Mouse (Mus musculus) neural tube, embryonic 14.5 days (tissue): Measurements from ENCODE around the gene Cep41. TPM values are rescaled to one million over a fixed set of nuclear protein-coding genes. Genes with fewer than 3 reads are reported as not detected.

Source experiments
- ATAC-seq: fragments of 200-750 bp; cut with Nextera tagmentation; 2 replicates; pipeline ENCODE4 v1.8.0; 2017; ENCODE audit warnings: low read depth, mild to moderate bottlenecking, moderate TSS enrichment, moderate library complexity
- H3K27ac ChIP-seq: fragments of 300-500 bp; sonication (generic); 2 replicates; pipeline ENCODE4 v1.5.1; 2014; ENCODE audit warnings: low read depth, mild to moderate bottlenecking, control low read depth, low read length, moderate library complexity, mixed read lengths
- H3K27me3 ChIP-seq: fragments of 300-500 bp; sonication (generic); 2 replicates; pipeline ENCODE4 v1.6.1; 2014; ENCODE audit warnings: low read length; ENCODE audit not compliant: control insufficient read depth, insufficient read depth
- H3K36me3 ChIP-seq: fragments of 300-500 bp; sonication (generic); 2 replicates; pipeline ENCODE4 v1.6.1; 2014; ENCODE audit warnings: low read length, mixed read lengths; ENCODE audit not compliant: control insufficient read depth, insufficient read depth
- H3K4me1 ChIP-seq: fragments of 300-500 bp; sonication (generic); 2 replicates; pipeline ENCODE4 v1.6.1; 2014; ENCODE audit warnings: low read length; ENCODE audit not compliant: control insufficient read depth, insufficient read depth
- H3K4me2 ChIP-seq: fragments of 300-500 bp; sonication (generic); 2 replicates; pipeline ENCODE4 v1.6.1; 2014; ENCODE audit warnings: mild to moderate bottlenecking, low read depth, low read length, control low read depth
- H3K4me3 ChIP-seq: fragments of 300-500 bp; sonication (generic); 2 replicates; pipeline ENCODE4 v1.5.1; 2014; ENCODE audit warnings: low read depth, low read length, control low read depth, mixed read lengths
- H3K9ac ChIP-seq: fragments of 300-500 bp; sonication (generic); replicated peaks from 2 replicates; pipeline ENCODE4 v1.6.1; 2014; ENCODE audit warnings: low read depth, mild to moderate bottlenecking, control low read depth, low read length, mixed read lengths
- H3K9me3 ChIP-seq: fragments of 300-500 bp; sonication (generic); 2 replicates; pipeline ENCODE4 v1.6.1; 2016; ENCODE audit warnings: low read length; ENCODE audit not compliant: control insufficient read depth
- WGBS: fragments of 180-500 bp; shearing (Covaris S2); extraction: QIAGEN DNeasy Blood & Tissue Kit; methylation state at CpG from one replicate; pipeline ENCODE4 v1.1.7; 2014; 5-methylcytosine and 5-hydroxymethylcytosine counted together
- polyA plus RNA-seq: library from polyadenylated mRNA; unstranded; fragments of >200 nt; fragmentation: Nextera tagmentation; extraction: Ambion mirVana; gene quantifications from 2 replicates; pipeline ENCODE4 v1.2.1, GENCODE M21; 2014

Gene Cep41
- polyA plus RNA-seq, 1 experiment from 2014 or later: 12.6 TPM

- ATAC-seq: peak; percentile 16
- Histone ChIP-seq H3K36me3 (no peaks in the 10 kb centered on the region), H3K4me2 (peak overlapping the region; percentile 59), H3K4me3 (no peak overlapping the region; the same call in 1 of the 2 replicates), H3K27ac (peak overlapping the region; percentile 60; the same call in 1 of the 2 replicates), H3K4me1 (peaks cover 28% of the 10 kb centered on the region), H3K9me3 (no peaks in the 10 kb centered on the region), H3K9ac (no peak overlapping the region), H3K27me3 (no peaks in the 10 kb centered on the region)
- 4% methylated on average over 13 of the region's 13 CpGs for WGBS
Observed at GRCm38 (mm10) chr6:30617020-30617958, 76.3 kb downstream of the Cep41 start.

DNA sequence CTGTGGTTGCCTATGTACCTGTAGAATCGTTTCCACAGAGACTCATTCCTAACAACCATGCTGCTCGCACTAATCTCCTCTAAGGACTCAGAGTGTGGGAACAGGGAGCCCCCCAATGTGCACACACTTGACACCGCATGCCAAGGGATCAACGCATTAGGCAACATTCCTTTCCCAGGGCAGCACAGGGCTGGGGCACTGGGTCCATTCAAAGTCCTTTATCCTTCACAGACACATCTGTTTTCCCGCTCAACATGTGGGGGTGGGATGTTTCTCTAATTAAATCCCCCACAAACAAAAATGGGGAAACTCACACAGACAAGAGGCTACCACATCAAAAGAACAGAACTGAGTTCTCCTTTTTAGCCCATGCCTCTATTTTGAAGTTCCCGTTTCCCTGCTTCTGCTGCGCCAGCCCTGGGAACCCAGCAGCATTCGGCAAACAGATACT, 77.0 kb downstream of the Cep41 start:
- Histone ChIP-seq H3K9me3 (no peaks in the 10 kb centered on the region), H3K36me3 (no peaks in the 10 kb centered on the region), H3K9ac (no peak overlapping the region; the same call in 1 of the 2 replicates), H3K4me2 (peak overlapping the region; percentile 20; the same call in 1 of the 2 replicates), H3K4me1 (peaks cover 28% of the 10 kb centered on the region), H3K27me3 (no peaks in the 10 kb centered on the region), H3K27ac (no peak overlapping the region; the same call in 1 of the 2 replicates), H3K4me3 (no peak overlapping the region)
- WGBS: 5% methylated on average over 8 of the region's 8 CpGs
- no peak for ATAC-seq

DNA sequence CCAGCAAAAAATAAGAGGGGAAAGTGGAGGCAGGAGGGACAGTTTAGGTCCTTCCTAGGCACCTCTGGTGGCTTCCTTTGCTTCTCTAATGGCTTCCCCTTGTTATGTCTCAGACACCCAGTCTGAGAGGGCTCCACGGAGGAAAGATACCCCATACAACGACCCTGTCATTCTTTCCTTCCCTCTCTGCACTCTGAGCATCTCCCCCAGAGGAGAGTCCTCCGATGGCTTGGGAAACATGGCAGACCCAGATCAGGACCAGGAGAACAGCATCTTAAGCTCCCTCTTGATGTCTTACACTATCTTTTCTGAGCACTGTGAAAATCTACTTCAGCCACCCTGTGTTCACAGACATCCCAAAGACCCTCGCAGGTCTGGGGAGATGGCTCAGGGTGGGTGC, 77.8 kb downstream of the Cep41 start:
- no peaks in the 10 kb centered on the region for H3K9me3 ChIP-seq
- H3K4me2 ChIP-seq: no peak overlapping the region
- no peak overlapping the region for H3K9ac ChIP-seq
- no peaks in the 10 kb centered on the region for H3K36me3 ChIP-seq
- H3K27ac ChIP-seq: no peak overlapping the region
- no peak overlapping the region for H3K4me3 ChIP-seq
- no peaks in the 10 kb centered on the region for H3K27me3 ChIP-seq
- 33% methylated on average over 4 of the region's 4 CpGs for WGBS
- peaks cover 28% of the 10 kb centered on the region for H3K4me1 ChIP-seq
- ATAC-seq: no peak

DNA sequence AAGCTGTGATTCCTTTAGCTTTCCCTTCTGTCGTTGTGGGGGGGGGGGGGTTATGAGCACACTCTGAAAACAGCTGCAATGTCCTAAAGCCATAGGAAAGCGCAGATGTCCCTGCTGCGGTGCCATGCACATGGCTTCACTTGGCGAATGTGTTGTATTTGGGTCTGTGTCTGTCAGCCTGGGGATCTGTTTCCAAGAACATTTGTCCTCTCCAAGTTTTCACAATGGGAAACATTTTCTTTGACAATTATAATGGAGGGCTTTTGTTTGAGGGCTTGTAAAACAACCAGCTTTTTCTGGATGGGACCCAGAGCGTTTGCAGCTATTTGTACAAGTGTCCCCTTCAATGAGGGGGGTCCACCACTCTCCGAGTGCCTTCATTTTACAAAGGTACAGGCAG, 79.3 kb downstream of the Cep41 start:
- H3K27ac ChIP-seq: no peak overlapping the region
- H3K4me3 ChIP-seq: no peak overlapping the region
- WGBS: 44% methylated on average over 6 of the region's 6 CpGs
- H3K9ac ChIP-seq: no peak overlapping the region
- H3K36me3 ChIP-seq: no peaks in the 10 kb centered on the region
- H3K9me3 ChIP-seq: no peaks in the 10 kb centered on the region
- ATAC-seq: no peak
- no peak overlapping the region for H3K4me2 ChIP-seq
- peaks cover 28% of the 10 kb centered on the region for H3K4me1 ChIP-seq
- no peaks in the 10 kb centered on the region for H3K27me3 ChIP-seq

- Histone ChIP-seq H3K4me1 (peaks cover 3% of the 10 kb centered on the region; the same call in 1 of the 2 replicates), H3K4me2 (no peak overlapping the region), H3K9ac (no peak overlapping the region), H3K27ac (no peak overlapping the region), H3K4me3 (no peak overlapping the region), H3K9me3 (no peaks in the 10 kb centered on the region), H3K27me3 (no peaks in the 10 kb centered on the region), H3K36me3 (no peaks in the 10 kb centered on the region)
- no peak for ATAC-seq
- 20% methylated on average over 5 of the region's 5 CpGs for WGBS
Observed at GRCm38 (mm10) chr6:30611212-30611611, 82.3 kb downstream of the Cep41 start.

- 88% methylated on average over 7 of the region's 7 CpGs for WGBS
- no peak within 1 kb of the TSS for H3K27ac ChIP-seq
- H3K4me3 ChIP-seq: no peak within 1 kb of the TSS
- H3K9me3 ChIP-seq: no peaks in the 10 kb centered on the region
- H3K4me2 ChIP-seq: no peak within 1 kb of the TSS
- H3K36me3 ChIP-seq: no peaks in the 10 kb centered on the region
- no peak for ATAC-seq
- H3K27me3 ChIP-seq: no peaks in the 10 kb centered on the region
- no peaks in the 10 kb centered on the region for H3K4me1 ChIP-seq
- no peak within 1 kb of the TSS for H3K9ac ChIP-seq
Observed at GRCm38 (mm10) chr6:30610710-30611109, 82.8 kb downstream of the Cep41 start, which contains the start of gene Cpa5. Gene Cpa5 (plus strand): TSS chr6:30611010.

- H3K36me3 ChIP-seq: no peaks in the 10 kb centered on the region
- WGBS: 90% methylated on average over 5 of the region's 5 CpGs
- H3K4me1 ChIP-seq: no peaks in the 10 kb centered on the region
- no peaks in the 10 kb centered on the region for H3K27me3 ChIP-seq
- no peaks in the 10 kb centered on the region for H3K9me3 ChIP-seq
- no peak overlapping the region for H3K9ac ChIP-seq
- no peak for ATAC-seq
- H3K4me3 ChIP-seq: no peak overlapping the region
- H3K4me2 ChIP-seq: no peak overlapping the region
- H3K27ac ChIP-seq: no peak overlapping the region
Observed at GRCm38 (mm10) chr6:30605672-30606071, 87.9 kb downstream of the Cep41 start.

DNA sequence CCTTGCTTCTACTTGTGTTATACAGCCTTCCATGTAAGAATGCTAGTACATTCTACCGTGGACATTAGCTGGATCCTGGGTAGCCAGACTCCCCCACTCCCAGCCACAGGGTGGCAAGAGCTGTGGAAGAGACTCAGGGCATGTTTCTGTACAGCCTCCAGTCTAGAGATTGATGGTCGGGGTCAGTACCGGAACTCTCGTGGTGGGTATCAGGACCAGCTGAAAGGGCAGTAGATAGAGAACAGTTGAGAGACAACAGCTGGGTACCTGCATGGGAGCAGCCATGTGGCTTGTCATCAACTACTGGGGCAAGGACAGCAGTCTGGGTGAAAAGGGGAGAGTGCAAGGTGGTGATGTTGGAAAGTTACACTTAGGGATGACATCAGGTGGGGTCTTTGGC, 88.4 kb downstream of the Cep41 start:
- Histone ChIP-seq H3K4me1 (no peaks in the 10 kb centered on the region), H3K27ac (no peak overlapping the region), H3K9ac (no peak overlapping the region), H3K36me3 (no peaks in the 10 kb centered on the region), H3K4me2 (no peak overlapping the region), H3K9me3 (no peaks in the 10 kb centered on the region), H3K27me3 (no peaks in the 10 kb centered on the region), H3K4me3 (no peak overlapping the region)
- ATAC-seq: no peak
- 90% methylated on average over 4 of the region's 4 CpGs for WGBS

- H3K4me2 ChIP-seq: no peak overlapping the region
- H3K9me3 ChIP-seq: no peaks in the 10 kb centered on the region
- 29% methylated on average over 7 of the region's 7 CpGs for WGBS
- no peaks in the 10 kb centered on the region for H3K27me3 ChIP-seq
- no peak overlapping the region for H3K27ac ChIP-seq
- no peaks in the 10 kb centered on the region for H3K36me3 ChIP-seq
- H3K4me3 ChIP-seq: no peak overlapping the region
- no peaks in the 10 kb centered on the region for H3K4me1 ChIP-seq
- ATAC-seq: no peak
- no peak overlapping the region for H3K9ac ChIP-seq
Observed at GRCm38 (mm10) chr6:30604342-30604867, 89.1 kb downstream of the Cep41 start.
